Mouse (Mus musculus) ZHBTc4 (cell line): Measurements from ENCODE around the gene Gm20696.

Experiments used
- DNase-seq: peaks from one replicate; pipeline ENCODE4 v3.0.0-alpha.2; 2011; ENCODE audit warnings: low read depth, low spot score

Gm20696 gene

DNA sequence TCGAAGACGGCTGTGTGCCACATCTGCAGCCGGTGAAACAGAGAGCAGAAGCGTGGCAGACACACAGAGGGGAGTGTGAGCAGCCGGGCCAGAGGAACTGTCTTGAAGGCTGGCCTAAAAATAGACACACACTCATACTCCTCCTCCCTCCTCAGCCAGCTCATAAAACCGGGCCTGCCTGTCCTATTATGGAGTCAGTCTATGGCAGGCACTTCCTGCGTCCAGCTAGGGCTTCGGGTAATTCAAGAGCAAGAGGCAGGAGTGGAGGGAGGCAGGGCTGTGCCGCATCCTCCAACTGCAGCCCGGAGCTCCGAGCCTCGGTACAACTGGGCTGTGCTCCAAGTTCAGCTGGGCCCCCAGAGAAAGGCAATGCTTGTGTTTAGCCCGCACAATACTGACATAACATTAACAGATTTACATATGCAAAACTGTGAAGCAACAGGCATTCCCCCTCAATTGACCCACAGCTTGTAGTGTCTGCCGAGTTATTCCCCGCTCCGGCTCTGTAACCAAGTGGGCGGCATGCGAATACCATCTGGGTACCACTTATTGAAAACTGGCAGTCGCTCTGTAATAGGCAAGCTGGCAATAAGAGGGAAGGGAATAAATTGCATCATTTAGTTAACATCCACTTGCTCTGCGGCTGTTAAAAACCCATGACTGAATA, 181.2 kb downstream of the Gm20696 start:
- peak; percentile 39 for DNase-seq

DNA sequence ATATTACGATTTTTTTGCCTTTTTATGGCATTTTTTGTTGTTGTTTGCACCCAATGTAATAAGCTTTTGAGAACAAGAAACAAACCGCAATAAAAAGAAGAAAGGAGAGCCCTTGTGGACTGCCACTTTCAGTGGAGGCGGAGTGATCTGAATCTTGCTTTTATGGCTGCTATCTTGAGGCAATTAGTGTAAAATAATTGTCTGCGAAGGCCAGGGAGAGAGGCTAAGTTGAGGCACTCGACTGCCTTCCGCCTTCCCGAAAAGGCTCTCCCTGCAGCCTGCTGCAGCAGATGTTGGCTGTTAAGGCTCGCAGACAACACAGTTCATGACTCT, 181.7 kb downstream of the Gm20696 start:
- no peak for DNase-seq

DNA sequence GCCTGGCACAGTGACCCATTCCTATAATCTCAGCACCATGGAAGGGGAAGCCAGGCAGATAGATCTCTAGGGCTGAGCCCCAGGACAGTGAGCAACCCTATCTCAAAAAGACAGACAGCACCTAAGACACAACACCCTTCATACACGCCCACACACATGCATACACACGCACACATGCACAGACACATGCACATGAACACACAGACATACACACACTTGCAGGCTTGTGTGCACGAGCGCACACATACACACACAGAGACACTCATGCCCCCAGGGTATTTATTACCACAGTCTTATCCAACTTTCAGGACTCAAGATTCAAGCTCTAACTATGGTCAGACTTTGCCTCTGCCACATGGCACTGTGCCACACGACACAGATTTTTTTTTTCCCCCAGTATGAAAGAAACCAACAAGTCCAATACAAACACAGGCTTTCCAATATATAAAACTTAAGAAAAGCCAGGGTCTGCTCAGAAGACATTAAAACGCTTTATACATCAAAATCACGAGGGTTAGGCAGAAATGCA, 182.3 kb downstream of the Gm20696 start:
- DNase-seq: no peak

DNA sequence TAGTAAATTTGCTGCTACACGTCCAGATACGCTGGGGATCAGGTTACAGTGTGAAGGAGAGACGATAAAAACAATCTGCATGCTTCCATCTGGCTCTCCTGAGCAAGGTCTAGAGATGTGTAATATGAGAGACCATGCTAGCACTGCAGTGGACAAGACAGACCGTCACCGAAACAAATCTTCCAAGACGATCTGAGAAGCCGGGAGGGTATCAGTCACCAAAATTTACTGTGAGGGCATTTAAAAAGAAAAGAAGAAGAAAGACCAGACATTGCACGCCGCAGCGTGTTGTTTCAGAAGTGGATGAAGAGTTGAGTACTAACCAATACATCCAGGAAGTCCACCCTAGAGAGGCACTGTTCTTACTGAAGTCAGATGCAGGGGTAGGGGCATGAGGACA, 183.0 kb downstream of the Gm20696 start:
- no peak for DNase-seq

GRCm38 (mm10) chr6:99481568-99481967, 185.0 kb downstream of the Gm20696 start:
- DNase-seq: peak; percentile 14

DNA sequence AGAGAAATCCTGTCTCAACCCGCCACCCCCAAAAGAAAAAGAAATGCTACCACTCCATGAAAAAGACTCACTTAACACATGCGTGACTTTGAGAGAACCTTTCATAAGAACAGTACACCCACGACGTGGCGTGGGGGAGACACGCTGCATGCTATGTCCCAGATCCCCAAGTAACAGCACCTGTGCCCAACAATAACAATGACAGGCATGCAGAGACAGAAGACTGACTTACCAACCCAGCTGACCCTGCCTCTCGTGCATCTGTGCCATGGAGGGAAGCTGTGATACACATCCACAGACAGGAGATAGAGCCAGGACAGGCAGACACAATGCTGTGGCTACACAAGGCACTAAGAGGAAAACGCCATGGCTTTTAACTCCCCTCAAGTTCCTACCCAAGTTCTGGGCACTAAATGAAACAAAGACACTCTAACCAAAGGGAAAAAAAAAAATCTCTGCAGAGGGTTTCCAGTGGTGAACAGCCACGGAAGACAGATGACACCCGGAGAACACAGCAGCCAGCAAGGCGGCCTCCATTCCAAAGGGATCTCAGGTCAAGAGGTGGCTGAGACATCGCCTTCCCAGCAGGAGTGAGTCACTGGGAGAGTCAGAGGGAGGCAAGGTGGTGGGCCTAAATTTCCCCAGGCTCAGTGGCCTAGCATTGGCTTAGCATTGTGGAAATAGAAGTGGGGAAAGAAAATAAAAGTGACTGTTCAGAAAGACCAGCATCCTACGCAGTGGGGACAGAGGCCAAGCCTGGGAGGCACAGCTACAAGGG, 187.5 kb downstream of the Gm20696 start:
- no peak for DNase-seq

GRCm38 (mm10) chr6:99475040-99475439, 191.6 kb downstream of the Gm20696 start:
- DNase-seq: no peak

DNA sequence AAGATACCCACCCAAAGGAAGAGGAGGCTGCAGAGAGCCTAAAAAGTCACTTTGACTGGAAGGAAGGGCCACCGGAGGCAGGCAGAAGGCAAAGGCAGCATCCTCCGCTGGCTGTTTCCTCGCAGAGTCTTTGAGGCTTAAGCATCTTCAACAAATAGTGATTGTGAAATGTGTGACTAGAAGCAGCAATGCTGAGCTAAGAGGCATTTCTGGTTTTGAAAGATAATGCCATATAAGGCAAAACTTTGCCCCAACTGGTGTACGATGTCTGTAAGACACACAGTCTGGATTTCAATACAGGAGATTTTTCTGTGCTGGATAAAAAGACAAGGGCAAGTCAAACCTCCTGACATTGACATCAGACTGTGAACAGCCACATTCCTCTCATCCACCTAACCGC, 195.7 kb downstream of the Gm20696 start:
- no peak for DNase-seq

- no peak for DNase-seq
These were observed 197.3 kb downstream of the Gm20696 start for GRCm38 (mm10) chr6:99469134-99469834.

DNA sequence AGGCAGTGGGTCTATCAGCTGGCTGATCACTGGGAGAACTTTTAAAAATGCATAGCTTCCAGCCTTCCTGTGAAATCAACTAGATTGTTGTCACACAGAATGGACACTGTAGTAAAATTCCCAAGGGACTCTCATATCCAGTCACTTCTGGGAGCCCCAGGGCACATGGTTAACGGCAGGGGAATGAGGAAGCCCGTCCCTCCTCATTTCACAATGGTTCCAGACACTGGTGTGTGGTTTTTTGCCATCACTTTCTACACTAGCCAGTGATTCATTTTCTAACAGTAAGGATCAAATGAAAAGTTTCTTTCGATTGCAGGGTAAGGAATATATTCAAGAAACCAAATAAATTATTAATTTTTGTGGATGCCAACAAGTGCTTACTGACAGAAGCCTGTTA, 198.8 kb downstream of the Gm20696 start:
- DNase-seq: no peak

DNA sequence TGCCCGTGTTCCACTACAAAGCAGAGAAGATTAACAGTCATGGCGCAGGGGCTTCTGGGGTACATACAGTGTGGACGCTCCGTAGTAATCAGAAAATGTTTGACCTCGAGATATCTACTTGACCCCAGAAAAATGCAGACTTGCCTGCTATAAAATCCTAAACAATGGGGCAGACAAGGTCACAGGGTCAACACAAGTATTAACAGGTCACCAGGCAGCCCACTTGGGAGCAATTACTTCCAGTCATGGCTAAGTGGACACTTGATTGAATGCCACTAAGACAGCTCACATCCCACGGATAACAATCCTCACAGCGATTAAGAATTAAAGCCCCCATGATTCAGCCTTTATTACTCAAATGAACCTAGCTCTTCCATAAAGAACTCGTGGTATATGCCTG, 199.5 kb downstream of the Gm20696 start:
- DNase-seq: no peak

- DNase-seq: no peak
These were observed 200.2 kb downstream of the Gm20696 start for GRCm38 (mm10) chr6:99466354-99466753.

DNA sequence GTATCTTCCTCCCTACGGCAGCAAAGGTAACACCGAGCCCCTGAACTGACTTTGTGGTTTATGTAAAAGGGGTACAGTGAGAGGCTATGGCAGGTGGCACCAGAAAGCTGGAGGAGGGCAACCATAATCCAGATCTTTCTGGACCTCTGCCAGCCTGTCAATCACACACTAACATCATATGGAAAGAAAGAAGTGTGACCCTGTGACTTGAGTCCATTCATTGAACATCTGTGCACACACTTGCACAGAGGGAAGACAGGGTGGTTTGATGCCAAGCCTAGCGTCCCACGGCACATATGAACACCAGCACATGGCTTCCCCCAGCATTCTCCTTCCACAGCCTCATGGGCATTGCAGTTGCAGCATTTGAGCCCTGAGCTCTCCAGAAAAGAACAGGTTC, 202.1 kb downstream of the Gm20696 start:
- DNase-seq: no peak

DNA sequence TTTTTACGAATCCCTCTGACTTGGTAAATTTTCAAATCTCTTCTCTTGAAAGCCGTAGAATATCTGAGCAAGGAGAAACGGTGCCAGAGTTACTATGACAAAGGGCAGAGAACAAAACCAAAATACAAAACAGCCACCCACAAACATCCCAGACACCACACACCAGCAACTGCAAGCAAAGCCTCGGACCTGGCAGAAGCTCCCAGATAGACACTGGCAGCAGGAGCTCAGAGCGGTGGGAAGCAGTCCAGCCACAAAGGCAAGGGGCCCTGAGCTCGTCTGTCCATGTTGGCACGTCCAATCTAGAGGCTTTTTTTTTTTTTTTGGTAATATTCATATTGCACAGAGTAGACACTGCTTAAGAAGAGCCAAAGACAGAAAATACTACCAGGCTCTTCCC, 202.7 kb downstream of the Gm20696 start:
- no peak for DNase-seq

GRCm38 (mm10) chr6:99458775-99459174, 207.8 kb downstream of the Gm20696 start:
- DNase-seq: no peak

DNA sequence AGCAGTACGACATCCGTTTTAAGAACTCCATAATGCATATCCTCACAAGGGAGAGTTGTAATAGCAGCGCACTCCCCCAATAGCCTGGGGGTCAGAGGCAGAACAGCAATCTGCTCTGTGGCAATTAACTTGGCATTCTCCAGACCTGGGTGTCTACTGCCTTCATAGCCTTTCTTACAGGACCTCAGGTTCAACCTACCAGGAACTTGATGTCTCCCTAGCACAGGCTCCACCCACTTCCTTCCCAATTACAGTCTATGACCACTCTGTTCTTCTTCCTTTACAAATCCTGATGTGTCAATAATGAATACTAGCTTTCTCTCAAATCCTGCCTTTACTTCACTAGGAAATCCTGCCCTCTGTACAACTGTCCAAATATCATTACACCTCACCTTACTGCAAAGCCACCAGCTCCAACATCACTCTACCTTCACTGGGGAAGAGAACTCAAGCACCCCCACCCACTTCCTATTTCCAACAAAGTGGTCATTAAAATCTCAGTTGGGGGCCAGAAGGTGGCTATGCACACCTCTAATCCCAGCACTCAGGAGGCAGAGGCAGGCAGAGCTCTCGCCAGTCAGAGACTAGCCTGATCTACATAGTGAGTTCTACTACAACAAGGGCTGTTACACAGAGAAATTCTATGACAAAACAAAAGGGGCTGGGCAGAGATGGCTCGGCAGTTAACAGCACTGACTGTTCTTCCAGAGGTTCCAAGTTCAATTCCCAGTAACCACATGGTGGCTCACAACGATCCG, 212.7 kb downstream of the Gm20696 start:
- DNase-seq: peak; percentile 58

GRCm38 (mm10) chr6:99452638-99453185, 213.9 kb downstream of the Gm20696 start:
- peak; percentile 36 for DNase-seq

GRCm38 (mm10) chr6:99451479-99451878, 215.1 kb downstream of the Gm20696 start:
- DNase-seq: no peak

DNA sequence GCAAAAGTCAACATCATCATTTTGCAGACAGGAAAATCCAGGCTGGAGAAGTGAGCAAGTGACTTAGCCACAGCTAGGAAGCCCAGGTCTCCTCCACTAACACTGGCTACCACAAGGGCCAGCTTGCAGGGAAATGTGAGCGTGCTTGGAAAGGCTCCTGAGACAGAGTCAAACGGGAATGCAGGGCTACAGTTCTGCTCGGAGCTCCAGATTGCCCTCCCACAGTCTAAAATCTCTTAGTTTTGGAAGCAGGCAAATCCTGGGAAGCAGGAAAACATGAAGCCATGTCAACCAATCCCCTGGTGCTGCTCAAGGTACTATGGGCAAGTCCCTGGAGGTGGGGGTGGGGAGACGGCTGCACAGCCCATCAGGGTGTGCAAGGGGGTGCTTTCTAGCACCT, 219.2 kb downstream of the Gm20696 start:
- no peak for DNase-seq

DNA sequence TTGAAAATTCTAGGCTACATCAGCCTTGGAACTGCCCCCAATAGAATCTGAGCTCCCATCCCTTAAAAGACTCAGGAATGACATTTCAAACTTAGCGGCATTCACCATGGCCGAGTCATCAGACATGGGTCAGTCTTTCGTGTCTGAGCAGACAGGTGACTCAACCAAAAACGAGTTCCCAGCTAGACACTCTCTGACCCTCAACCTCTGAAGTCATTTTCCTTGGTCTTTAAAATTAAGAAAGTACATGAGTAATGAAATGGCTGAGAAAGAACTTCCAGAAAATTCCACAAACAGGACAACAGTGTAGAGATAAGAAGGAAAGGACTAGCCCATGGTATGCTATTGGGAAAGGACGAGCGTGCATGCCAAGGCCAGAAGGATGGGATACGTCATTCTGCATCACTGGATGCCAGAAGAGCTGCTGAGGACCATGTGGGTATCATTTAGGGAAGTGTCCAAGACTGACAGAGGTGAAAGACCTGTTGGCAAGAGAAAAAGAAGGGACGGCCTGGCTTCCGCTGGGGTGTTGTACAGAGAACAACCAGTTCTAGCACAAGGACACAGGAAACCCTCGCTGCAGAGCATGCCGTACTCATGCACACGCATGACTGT, 219.7 kb downstream of the Gm20696 start:
- DNase-seq: no peak

DNA sequence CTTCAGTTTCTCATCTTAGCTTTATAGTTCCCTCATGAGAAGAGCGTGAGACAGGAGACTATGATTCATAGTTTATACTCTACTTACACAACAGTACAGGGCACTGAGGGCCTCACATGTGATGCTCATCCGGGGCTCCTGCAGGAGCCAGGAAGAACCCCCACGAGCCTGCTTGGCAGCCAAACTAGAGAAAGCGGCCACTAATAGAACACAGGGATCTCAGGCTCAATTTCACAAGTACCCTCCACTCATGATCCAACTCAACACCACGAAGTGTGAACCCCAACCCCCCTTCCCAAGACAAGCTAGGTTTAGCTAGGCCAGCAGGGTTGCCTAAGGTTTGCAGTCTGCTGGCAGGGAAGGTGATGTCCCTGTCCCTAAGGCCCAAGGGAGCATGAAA, 223.1 kb downstream of the Gm20696 start:
- DNase-seq: no peak
